Mouse (Mus musculus): ENCODE results near the gene Drap1. TPM values are rescaled to one million over a fixed set of nuclear protein-coding genes. Genes with fewer than 3 reads are reported as not detected.
A peak's percentile ranks its signal among the peaks of the same experiment; 100 is the strongest.
"Not testable (repeated sequence)": the region's sequence is repeated elsewhere in the genome, so short reads cannot be mapped to it uniquely, and the experiment has no call there.

The Drap1 gene
- polyA plus RNA-seq, 1 experiment from 2014 or later, result 219 TPM

GRCm38 (mm10) chr19:5406531-5407126 lies 18.1 kb downstream of the Drap1 start:
- Histone ChIP-seq H3K27ac (ENCODE audit: low read length) (peak overlapping the region; percentile 99), H3K4me1 (ENCODE audit: control insufficient read depth, insufficient read depth, low read length) (peaks cover 25% of the 10 kb centered on the region), H3K9ac (ENCODE audit: low read length) (peak overlapping the region; percentile 79), H3K4me3 (ENCODE audit: low read length) (peak overlapping the region; percentile 80), H3K4me2 (ENCODE audit: low read depth, low read length) (peak overlapping the region; percentile 71)
- H3K9me3 ChIP-seq (replicated peaks; ENCODE audit: control insufficient read depth, low read length); H3K36me3 ChIP-seq (ENCODE audit: control insufficient read depth, insufficient read depth); H3K27me3 ChIP-seq (ENCODE audit: control insufficient read depth, insufficient read depth, low read length): not testable (repeated sequence)
- 11% methylated on average over 20 of the region's 25 CpGs for WGBS
- peak; percentile 77 for ATAC-seq (replicated peaks; ENCODE audit: extremely low read depth, insufficient read depth, low FRiP score)

- H3K4me1 ChIP-seq (ENCODE audit: control insufficient read depth, insufficient read depth, low read length), result peaks cover 25% of the 10 kb centered on the region
- 16% methylated on average over 7 of the region's 7 CpGs for WGBS
- ATAC-seq (replicated peaks; ENCODE audit: extremely low read depth, insufficient read depth, low FRiP score), result no peak
- peak overlapping the region; percentile 49 for H3K4me3 ChIP-seq (ENCODE audit: low read length)
- no peaks in the 10 kb centered on the region for H3K9me3 ChIP-seq (replicated peaks; ENCODE audit: control insufficient read depth, low read length)
- H3K27me3 ChIP-seq (ENCODE audit: control insufficient read depth, insufficient read depth, low read length), result no peaks in the 10 kb centered on the region
- peak overlapping the region; percentile 61 for H3K27ac ChIP-seq (ENCODE audit: low read length)
- peak overlapping the region; percentile 63 for H3K9ac ChIP-seq (ENCODE audit: low read length)
- H3K4me2 ChIP-seq (ENCODE audit: low read depth, low read length), result peak overlapping the region; percentile 71
- no peaks in the 10 kb centered on the region for H3K36me3 ChIP-seq (ENCODE audit: control insufficient read depth, insufficient read depth)
These were observed 18.9 kb downstream of the Drap1 start for GRCm38 (mm10) chr19:5405924-5406323.

GRCm38 (mm10) chr19:5402293-5402692 lies 22.5 kb downstream of the Drap1 start, which contains the start of gene Tsga10ip:
Tsga10ip (minus strand) TSS chr19:5402526.
- H3K9ac ChIP-seq (ENCODE audit: low read length), result no peak within 1 kb of the TSS
- no peak within 1 kb of the TSS for H3K4me3 ChIP-seq (ENCODE audit: low read length)
- H3K4me1 ChIP-seq (ENCODE audit: control insufficient read depth, insufficient read depth, low read length), result peaks cover 6% of the 10 kb centered on the region
- 79% methylated on average over 8 of the region's 8 CpGs for WGBS
- no peak for ATAC-seq (replicated peaks; ENCODE audit: extremely low read depth, insufficient read depth, low FRiP score)
- H3K36me3 ChIP-seq (ENCODE audit: control insufficient read depth, insufficient read depth), result no peaks in the 10 kb centered on the region
- no peaks in the 10 kb centered on the region for H3K9me3 ChIP-seq (replicated peaks; ENCODE audit: control insufficient read depth, low read length)
- H3K27ac ChIP-seq (ENCODE audit: low read length), result no peak within 1 kb of the TSS
- no peaks in the 10 kb centered on the region for H3K27me3 ChIP-seq (ENCODE audit: control insufficient read depth, insufficient read depth, low read length)
- H3K4me2 ChIP-seq (ENCODE audit: low read depth, low read length), result no peak within 1 kb of the TSS

GRCm38 (mm10) chr19:5401073-5401472 lies 23.7 kb downstream of the Drap1 start:
- H3K9me3 ChIP-seq (replicated peaks; ENCODE audit: control insufficient read depth, low read length); H3K27me3 ChIP-seq (ENCODE audit: control insufficient read depth, insufficient read depth, low read length); ATAC-seq (replicated peaks; ENCODE audit: extremely low read depth, insufficient read depth, low FRiP score); H3K4me3 ChIP-seq (ENCODE audit: low read length); H3K36me3 ChIP-seq (ENCODE audit: control insufficient read depth, insufficient read depth); H3K27ac ChIP-seq (ENCODE audit: low read length); H3K9ac ChIP-seq (ENCODE audit: low read length); H3K4me1 ChIP-seq (ENCODE audit: control insufficient read depth, insufficient read depth, low read length); H3K4me2 ChIP-seq (ENCODE audit: low read depth, low read length): not testable (repeated sequence)
- 61% methylated on average over 4 of the region's 4 CpGs for WGBS

GRCm38 (mm10) chr19:5395371-5395770 lies 29.4 kb downstream of the Drap1 start:
- H3K4me1 ChIP-seq (ENCODE audit: control insufficient read depth, insufficient read depth, low read length), result peaks cover 5% of the 10 kb centered on the region
- H3K9ac ChIP-seq (ENCODE audit: low read length), result no peak overlapping the region
- ATAC-seq (replicated peaks; ENCODE audit: extremely low read depth, insufficient read depth, low FRiP score), result no peak
- H3K9me3 ChIP-seq (replicated peaks; ENCODE audit: control insufficient read depth, low read length), result no peaks in the 10 kb centered on the region
- H3K4me2 ChIP-seq (ENCODE audit: low read depth, low read length), result no peak overlapping the region
- H3K4me3 ChIP-seq (ENCODE audit: low read length), result no peak overlapping the region
- H3K27me3 ChIP-seq (ENCODE audit: control insufficient read depth, insufficient read depth, low read length), result no peaks in the 10 kb centered on the region
- H3K36me3 ChIP-seq (ENCODE audit: control insufficient read depth, insufficient read depth), result no peaks in the 10 kb centered on the region
- WGBS, result 66% methylated on average over 4 of the region's 4 CpGs
- H3K27ac ChIP-seq (ENCODE audit: low read length), result no peak overlapping the region

GRCm38 (mm10) chr19:5394168-5394567 lies 30.6 kb downstream of the Drap1 start:
- H3K27ac ChIP-seq (ENCODE audit: low read length), result no peak overlapping the region
- H3K4me2 ChIP-seq (ENCODE audit: low read depth, low read length), result no peak overlapping the region
- H3K9me3 ChIP-seq (replicated peaks; ENCODE audit: control insufficient read depth, low read length), result no peaks in the 10 kb centered on the region
- H3K4me3 ChIP-seq (ENCODE audit: low read length), result no peak overlapping the region
- no peaks in the 10 kb centered on the region for H3K27me3 ChIP-seq (ENCODE audit: control insufficient read depth, insufficient read depth, low read length)
- no peak for ATAC-seq (replicated peaks; ENCODE audit: extremely low read depth, insufficient read depth, low FRiP score)
- peaks cover 17% of the 10 kb centered on the region for H3K4me1 ChIP-seq (ENCODE audit: control insufficient read depth, insufficient read depth, low read length)
- no peak overlapping the region for H3K9ac ChIP-seq (ENCODE audit: low read length)
- no peaks in the 10 kb centered on the region for H3K36me3 ChIP-seq (ENCODE audit: control insufficient read depth, insufficient read depth)
- WGBS, result 47% methylated on average over 10 of the region's 10 CpGs

GRCm38 (mm10) chr19:5392892-5393291 lies 31.9 kb downstream of the Drap1 start:
- H3K4me3 ChIP-seq (ENCODE audit: low read length), result no peak overlapping the region
- peaks cover 17% of the 10 kb centered on the region for H3K4me1 ChIP-seq (ENCODE audit: control insufficient read depth, insufficient read depth, low read length)
- H3K4me2 ChIP-seq (ENCODE audit: low read depth, low read length), result no peak overlapping the region
- no peaks in the 10 kb centered on the region for H3K27me3 ChIP-seq (ENCODE audit: control insufficient read depth, insufficient read depth, low read length)
- no peak overlapping the region for H3K9ac ChIP-seq (ENCODE audit: low read length)
- ATAC-seq (replicated peaks; ENCODE audit: extremely low read depth, insufficient read depth, low FRiP score), result no peak
- WGBS, result 23% methylated on average over 4 of the region's 4 CpGs
- H3K36me3 ChIP-seq (ENCODE audit: control insufficient read depth, insufficient read depth), result no peaks in the 10 kb centered on the region
- H3K9me3 ChIP-seq (replicated peaks; ENCODE audit: control insufficient read depth, low read length), result no peaks in the 10 kb centered on the region
- H3K27ac ChIP-seq (ENCODE audit: low read length), result peak overlapping the region; percentile 56

GRCm38 (mm10) chr19:5390416-5390815 lies 34.4 kb downstream of the Drap1 start:
- Histone ChIP-seq H3K4me2 (ENCODE audit: low read depth, low read length) (peak overlapping the region; percentile 90), H3K36me3 (ENCODE audit: control insufficient read depth, insufficient read depth) (peaks cover 2% of the 10 kb centered on the region; the same call in 1 of the 2 replicates), H3K27ac (ENCODE audit: low read length) (peak overlapping the region; percentile 88), H3K9me3 (replicated peaks; ENCODE audit: control insufficient read depth, low read length) (no peaks in the 10 kb centered on the region), H3K9ac (ENCODE audit: low read length) (peak overlapping the region; percentile 88), H3K27me3 (ENCODE audit: control insufficient read depth, insufficient read depth, low read length) (no peaks in the 10 kb centered on the region), H3K4me3 (ENCODE audit: low read length) (peak overlapping the region; percentile 99), H3K4me1 (ENCODE audit: control insufficient read depth, insufficient read depth, low read length) (peaks cover 32% of the 10 kb centered on the region)
- 43% methylated on average over 8 of the region's 8 CpGs for WGBS
- ATAC-seq (replicated peaks; ENCODE audit: extremely low read depth, insufficient read depth, low FRiP score), result no peak

- H3K27me3 ChIP-seq (ENCODE audit: control insufficient read depth, insufficient read depth, low read length), result no peaks in the 10 kb centered on the region
- H3K9ac ChIP-seq (ENCODE audit: low read length), result peak overlapping the region; percentile 88
- H3K4me1 ChIP-seq (ENCODE audit: control insufficient read depth, insufficient read depth, low read length), result peaks cover 32% of the 10 kb centered on the region
- ATAC-seq (replicated peaks; ENCODE audit: extremely low read depth, insufficient read depth, low FRiP score), result no peak
- WGBS, result 20% methylated on average over 12 of the region's 12 CpGs
- peak overlapping the region; percentile 90 for H3K4me2 ChIP-seq (ENCODE audit: low read depth, low read length)
- H3K36me3 ChIP-seq (ENCODE audit: control insufficient read depth, insufficient read depth), result peaks cover 9% of the 10 kb centered on the region
- peak overlapping the region; percentile 88 for H3K27ac ChIP-seq (ENCODE audit: low read length)
- H3K9me3 ChIP-seq (replicated peaks; ENCODE audit: control insufficient read depth, low read length), result no peaks in the 10 kb centered on the region
- H3K4me3 ChIP-seq (ENCODE audit: low read length), result peak overlapping the region; percentile 99
These were observed 35.1 kb downstream of the Drap1 start for GRCm38 (mm10) chr19:5389647-5390046.
